Mouse (Mus musculus) C2C12 (cell line): Measurements from ENCODE around the gene Mtfp1.

Experiments used
- CEBPB ChIP-seq: IDR thresholded peaks from one replicate; pipeline ENCODE4 v1.6.1; 2011; ENCODE audit warnings: low read depth, mild to moderate bottlenecking, control low read depth, moderate library complexity
- CTCF ChIP-seq: IDR thresholded peaks from one replicate; pipeline ENCODE4 v1.5.1; 2011; ENCODE audit not compliant: control insufficient read depth, insufficient read depth, insufficient read length
- FOSL1 ChIP-seq: IDR thresholded peaks from one replicate; pipeline ENCODE4 v1.8.0; 2011; ENCODE audit warnings: mild to moderate bottlenecking, low read length; ENCODE audit not compliant: poor library complexity, insufficient read depth, severe bottlenecking
- MAX ChIP-seq: IDR thresholded peaks from one replicate; pipeline ENCODE4 v1.6.1; 2011; ENCODE audit warnings: mild to moderate bottlenecking, control low read depth
- MYOD1 ChIP-seq: IDR thresholded peaks from one replicate; pipeline ENCODE4 v1.6.1; 2011; ENCODE audit warnings: low read depth; ENCODE audit not compliant: control insufficient read depth, insufficient read length
- MYOG ChIP-seq: IDR thresholded peaks from one replicate; pipeline ENCODE4 v1.6.1; 2011; ENCODE audit not compliant: control insufficient read depth, insufficient read length; ENCODE audit errors: extremely low read depth
- USF1 ChIP-seq: IDR thresholded peaks from one replicate; pipeline ENCODE4 v1.6.1; 2011; ENCODE audit warnings: low read depth, mild to moderate bottlenecking, control low read depth, moderate library complexity

GRCm38 (mm10) chr11:4133450-4133849 lies 38.2 kb upstream of the Mtfp1 start:
- no peak for TF ChIP-seq MYOG
- no peak for TF ChIP-seq CTCF
- TF ChIP-seq CEBPB: no peak
- TF ChIP-seq MYOD1: no peak
- no peak for TF ChIP-seq USF1
- no peak for TF ChIP-seq MAX
- TF ChIP-seq FOSL1: no peak
